Mouse (Mus musculus) liver, embryonic 14.5 days (tissue): ENCODE measurements around the gene Chd2. TPM values are rescaled to one million over a fixed set of nuclear protein-coding genes. Genes with fewer than 3 reads are reported as not detected.
A peak's percentile ranks its signal among the peaks of the same experiment; 100 is the strongest.
"Not testable (repeated sequence)": the region's sequence is repeated elsewhere in the genome, so short reads cannot be mapped to it uniquely, and the experiment has no call there.

Experiments used
- ATAC-seq: fragments of 200-750 bp; cut with Nextera tagmentation; 2 replicates; pipeline ENCODE4 v1.8.0; 2017; ENCODE audit warnings: moderate number of reproducible peaks, mild to moderate bottlenecking, moderate library complexity; ENCODE audit not compliant: insufficient read depth
- DNase-seq, 3 experiments: peaks; one replicate each; pipeline ENCODE4 v3.0.0-alpha.2; 2012 to 2013; ENCODE audit warnings: low read depth in 3 of 3, low spot score in 3 of 3
- H3K27ac ChIP-seq: fragments of 300-500 bp; sonication (generic); 2 replicates; pipeline ENCODE4 v1.5.1; 2014; ENCODE audit warnings: moderate library complexity, mild to moderate bottlenecking, control low read depth, inconsistent platforms
- H3K27me3 ChIP-seq: fragments of 300-500 bp; sonication (generic); 2 replicates; pipeline ENCODE4 v1.6.1; 2014; ENCODE audit warnings: mild to moderate bottlenecking, low read length, moderate library complexity; ENCODE audit not compliant: control insufficient read depth, insufficient read depth
- H3K36me3 ChIP-seq: fragments of 300-500 bp; sonication (generic); replicated peaks from 2 replicates; pipeline ENCODE4 v1.6.1; 2014; ENCODE audit warnings: low read depth; ENCODE audit not compliant: control insufficient read depth, insufficient read depth
- H3K4me1 ChIP-seq, 2 experiments: fragments of 200-500 bp in 1 of 2; fragments of 300-500 bp in 1 of 2; sonication (generic) in 1 of 2; replicated peaks; 2 replicates each; pipeline ENCODE4 v1.6.1; 2012 to 2014; ENCODE audit warnings: antibody characterized with exemption in 1 of 2, inconsistent platforms in 1 of 2, low read length in 1 of 2; ENCODE audit not compliant: control insufficient read depth in 2 of 2, insufficient read depth in 2 of 2
- H3K4me2 ChIP-seq: fragments of 300-500 bp; sonication (generic); 2 replicates; pipeline ENCODE4 v1.6.1; 2014; ENCODE audit warnings: low read depth, mild to moderate bottlenecking, control low read depth, moderate library complexity
- H3K4me3 ChIP-seq, 2 experiments: fragments of 200-500 bp in 1 of 2; fragments of 300-500 bp in 1 of 2; sonication (generic) in 1 of 2; 2 replicates each; pipeline ENCODE4 v1.5.1; 2012 to 2014; ENCODE audit warnings: low read depth in 2 of 2, low read length in 2 of 2, mild to moderate bottlenecking in 2 of 2, control low read depth in 1 of 2, inconsistent platforms in 1 of 2, moderate library complexity in 1 of 2; ENCODE audit not compliant: insufficient read depth in 1 of 2
- H3K9ac ChIP-seq: fragments of 300-500 bp; sonication (generic); replicated peaks from 2 replicates; pipeline ENCODE4 v1.6.1; 2014; ENCODE audit warnings: mild to moderate bottlenecking, control low read depth, moderate library complexity
- H3K9me3 ChIP-seq: fragments of 300-500 bp; sonication (generic); 2 replicates; pipeline ENCODE4 v1.6.1; 2016; ENCODE audit warnings: low read length, mixed read lengths; ENCODE audit not compliant: control insufficient read depth
- CTCF ChIP-seq: IDR thresholded peaks from 2 replicates; pipeline ENCODE4 v1.5.1; 2016; ENCODE audit warnings: antibody characterized with exemption, low read depth, control low read depth
- EP300 ChIP-seq: IDR thresholded peaks from 2 replicates; pipeline ENCODE4 v1.6.1; 2016; ENCODE audit warnings: antibody characterized with exemption, low read depth
- WGBS: fragments of 180-500 bp; shearing (Covaris S2); extraction: QIAGEN DNeasy Blood & Tissue Kit; methylation state at CpG from one replicate; pipeline ENCODE4 v1.1.7; 2014; ENCODE audit not compliant: insufficient replicate concordance; 5-methylcytosine and 5-hydroxymethylcytosine counted together
- polyA plus RNA-seq, 2 experiments: library from polyadenylated mRNA; depleted of rRNA in 1 of 2; stranded (reverse) in 1 of 2; unstranded in 1 of 2; fragments of >200 nt; fragmentation: Nextera tagmentation in 1 of 2; extraction: Ambion mirVana in 1 of 2; gene quantifications; 2 replicates each; pipeline versions ENCODE4 v1.2.1 to v1.2.3; 2012 to 2014

The Chd2 gene
- polyA plus RNA-seq, 2 experiments = 12.0 to 14.8 TPM

GRCm38 (mm10) chr7:73519060-73519796 lies 22.4 kb downstream of the Chd2 start:
- Histone ChIP-seq H3K9me3 (no peaks in the 10 kb centered on the region), H3K36me3 (peaks cover 63% of the 10 kb centered on the region), H3K9ac (no peak overlapping the region), H3K4me1 (peaks cover 20 to 30% of the 10 kb centered on the region in 2 experiments), H3K27ac (peak overlapping the region; percentile 56), H3K27me3 (no peaks in the 10 kb centered on the region), H3K4me2 (no peak overlapping the region), H3K4me3 (no peak overlapping the region)
- no peak for TF ChIP-seq EP300
- TF ChIP-seq CTCF = no peak
- no peak for ATAC-seq
- WGBS = 85% methylated on average over 16 of the region's 16 CpGs
- DNase-seq = no peak

GRCm38 (mm10) chr7:73518373-73518980 lies 23.2 kb downstream of the Chd2 start:
- ATAC-seq (peak; percentile 24), DNase-seq (peak; percentile 54 to 71 (median 57))
- TF ChIP-seq EP300 = 0 out of 2 replicates have a peak, but pooled peaks have one; percentile 30
- peak overlapping the region; percentile 19; the same call in 1 of the 2 replicates for H3K4me2 ChIP-seq
- H3K9ac ChIP-seq, H3K9me3 ChIP-seq, H3K27me3 ChIP-seq, H3K4me3 ChIP-seq: not testable (repeated sequence)
- peaks cover 66% of the 10 kb centered on the region for H3K36me3 ChIP-seq
- peaks cover 20 to 29% of the 10 kb centered on the region in 2 experiments for H3K4me1 ChIP-seq
- H3K27ac ChIP-seq = peak overlapping the region; percentile 56
- WGBS = 30% methylated on average over 6 of the region's 6 CpGs

- TF ChIP-seq CTCF = no peak; the same call in 1 of the 2 replicates
- peak; percentile 55; the same call in 1 of the 2 replicates for TF ChIP-seq EP300
- peaks cover 20 to 29% of the 10 kb centered on the region in 2 experiments for H3K4me1 ChIP-seq
- H3K9me3 ChIP-seq = no peaks in the 10 kb centered on the region
- peak overlapping the region; percentile 94 for H3K27ac ChIP-seq
- H3K27me3 ChIP-seq = no peaks in the 10 kb centered on the region
- ATAC-seq = peak; percentile 95
- peaks cover 70% of the 10 kb centered on the region for H3K36me3 ChIP-seq
- peak overlapping the region; percentile 42 for H3K9ac ChIP-seq
- WGBS = 3% methylated on average over 1 of the region's 1 CpGs
- DNase-seq = peak; percentile 82 to 90 (median 88)
- peak overlapping the region; percentile 59 for H3K4me2 ChIP-seq
- H3K4me3 ChIP-seq = 0 out of 4 replicates have a peak overlapping the region, but pooled peaks of 1 of the 2 experiments have one; percentile 22
Measured at GRCm38 (mm10) chr7:73517432-73518054, 24.1 kb downstream of the Chd2 start.

GRCm38 (mm10) chr7:73516820-73517219 lies 24.8 kb downstream of the Chd2 start:
- peaks cover 20 to 29% of the 10 kb centered on the region in 2 experiments for H3K4me1 ChIP-seq
- DNase-seq (no peak), ATAC-seq (no peak)
- H3K9ac ChIP-seq = peak overlapping the region; percentile 56
- H3K9me3 ChIP-seq = no peaks in the 10 kb centered on the region
- TF ChIP-seq EP300 = no peak
- no peak for TF ChIP-seq CTCF
- H3K36me3 ChIP-seq = peaks cover 68% of the 10 kb centered on the region
- H3K27me3 ChIP-seq = no peaks in the 10 kb centered on the region
- no peak overlapping the region for H3K4me3 ChIP-seq
- WGBS = 85% methylated on average over 5 of the region's 5 CpGs
- peak overlapping the region; percentile 59 for H3K4me2 ChIP-seq
- H3K27ac ChIP-seq = peak overlapping the region; percentile 94

GRCm38 (mm10) chr7:73514560-73514959 lies 27.1 kb downstream of the Chd2 start:
- no peak for TF ChIP-seq CTCF
- no peak for TF ChIP-seq EP300
- Histone ChIP-seq H3K9ac (no peak overlapping the region), H3K27me3 (no peaks in the 10 kb centered on the region), H3K27ac (no peak overlapping the region), H3K4me3 (no peak overlapping the region), H3K9me3 (no peaks in the 10 kb centered on the region), H3K4me1 (peaks cover 20 to 23% of the 10 kb centered on the region in 2 experiments), H3K36me3 (peaks cover 69% of the 10 kb centered on the region), H3K4me2 (no peak overlapping the region)
- no peak for ATAC-seq
- WGBS = 87% methylated on average over 4 of the region's 4 CpGs
- no peak for DNase-seq
